Mouse (Mus musculus) v-Abl transformed pro-B cells (cell line): ENCODE data around the gene 1700025G04Rik.

Experiments
- in situ Hi-C, 2 experiments: fragments of 400-800 bp; cut with MboI; formaldehyde crosslinking; loops; one replicate each; pipeline ENCODE4 v1.15.1; 2025; ENCODE audit not compliant: unreplicated experiment in 2 of 2

The 1700025G04Rik gene

DNA sequence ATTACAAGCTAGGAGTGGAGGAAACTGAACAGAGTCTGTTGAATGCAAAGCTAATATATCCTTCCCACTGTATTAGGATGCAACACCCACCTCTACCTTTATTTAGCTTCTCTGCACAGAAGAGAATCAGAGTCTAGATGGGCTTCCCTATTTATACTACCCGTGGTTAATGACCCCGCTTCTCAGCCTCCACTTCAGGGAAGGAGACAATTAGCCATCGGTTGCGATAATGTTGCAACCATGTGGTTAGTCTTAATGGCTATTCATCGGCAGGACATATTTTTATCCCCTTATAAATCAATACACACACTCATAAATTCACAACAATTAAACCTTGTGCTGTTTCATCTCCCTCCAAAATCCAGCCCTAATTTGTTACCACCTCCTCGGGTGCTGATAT, 9.7 kb downstream of the 1700025G04Rik start:
- in situ Hi-C loops, result loop anchor here in 1 of 2 experiments (25.0 kb wide), 1 partner anchor 207 kb away; no protein-coding TSS in a partner anchor

DNA sequence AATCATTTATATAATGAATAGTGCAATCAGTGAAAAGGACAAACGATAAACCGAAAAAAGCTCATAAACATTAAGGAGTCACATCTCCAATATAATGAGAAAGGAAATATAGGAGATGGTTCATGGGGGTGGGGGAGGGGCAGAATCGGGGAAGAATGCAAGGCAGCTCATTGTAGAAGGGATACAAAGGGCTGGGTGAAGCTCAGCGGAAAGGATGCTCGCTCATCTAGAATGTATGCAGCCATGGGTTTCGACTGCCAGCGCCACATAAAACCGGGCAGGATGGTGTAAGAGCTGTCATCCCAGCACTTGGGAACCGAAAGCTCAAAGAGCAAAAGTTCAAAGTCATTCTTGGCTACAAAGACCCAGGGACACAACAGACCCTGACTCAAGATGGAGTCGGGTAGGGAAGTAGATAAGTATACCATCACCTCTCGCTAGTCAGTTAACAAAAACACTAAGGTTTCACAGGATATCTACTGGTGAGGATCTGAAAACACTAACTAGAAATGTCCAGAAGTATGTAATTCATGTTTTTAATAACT, 12.7 kb downstream of the 1700025G04Rik start:
- in situ Hi-C loops, result loop anchor here in 1 of 2 experiments (25.0 kb wide), 1 partner anchor 210 kb away; no protein-coding TSS in a partner anchor

DNA sequence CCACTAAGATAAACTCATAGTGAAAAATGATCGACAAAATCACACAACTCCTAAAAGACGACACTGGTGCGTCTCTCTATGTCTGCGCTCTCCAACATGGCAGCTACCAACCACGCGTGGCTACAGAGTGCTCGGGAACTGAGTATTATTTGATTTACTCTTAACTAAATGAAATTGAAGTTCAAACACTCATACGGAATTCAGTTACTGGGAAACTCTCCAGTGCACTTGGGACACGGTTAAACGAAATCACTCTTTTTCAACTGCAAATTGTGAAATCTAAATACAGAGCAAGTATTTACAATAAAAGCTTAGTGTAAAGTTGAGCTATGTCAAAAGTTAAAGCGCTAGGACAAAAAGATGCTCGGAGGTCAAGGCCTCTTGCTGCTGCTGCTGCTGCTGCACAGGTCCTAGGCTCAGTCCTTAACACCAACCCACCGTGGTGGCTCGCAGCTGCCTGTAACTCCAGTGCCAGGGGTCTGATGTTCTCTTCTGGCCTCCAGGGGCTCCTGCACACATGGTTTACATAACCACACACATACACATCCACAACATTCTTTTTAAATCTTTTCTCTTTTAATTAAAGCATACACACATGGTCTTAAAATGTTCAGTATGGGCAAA, 13.6 kb downstream of the 1700025G04Rik start:
- in situ Hi-C loops, result loop anchor here in 1 of 2 experiments (25.0 kb wide), 1 partner anchor 211 kb away; no protein-coding TSS in a partner anchor

- in situ Hi-C loops, result loop anchor here in 1 of 2 experiments (25.0 kb wide), 1 partner anchor 212 kb away; no protein-coding TSS in a partner anchor
Observed at GRCm38 (mm10) chr1:152075725-152076124, 14.2 kb downstream of the 1700025G04Rik start.

DNA sequence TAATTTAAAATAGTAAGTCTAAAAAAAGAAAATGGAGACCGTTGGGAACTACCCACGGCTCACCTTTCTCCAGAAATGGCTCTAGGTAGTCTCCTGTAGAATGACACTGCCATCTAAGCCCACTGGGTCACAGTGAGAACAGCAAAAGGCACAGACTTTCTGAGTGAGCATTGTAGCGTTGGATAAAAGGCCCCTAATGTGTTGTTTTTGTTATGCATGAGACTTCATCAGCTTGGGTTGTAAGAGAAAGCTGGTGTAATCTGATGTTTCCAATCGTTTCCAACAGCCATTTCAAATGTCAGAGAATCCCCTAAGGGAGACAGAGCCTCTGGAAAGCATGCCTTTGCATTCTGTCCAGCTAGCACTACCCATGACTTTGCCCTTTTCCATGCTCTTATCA, 19.5 kb downstream of the 1700025G04Rik start:
- in situ Hi-C loops, result no loop called here

DNA sequence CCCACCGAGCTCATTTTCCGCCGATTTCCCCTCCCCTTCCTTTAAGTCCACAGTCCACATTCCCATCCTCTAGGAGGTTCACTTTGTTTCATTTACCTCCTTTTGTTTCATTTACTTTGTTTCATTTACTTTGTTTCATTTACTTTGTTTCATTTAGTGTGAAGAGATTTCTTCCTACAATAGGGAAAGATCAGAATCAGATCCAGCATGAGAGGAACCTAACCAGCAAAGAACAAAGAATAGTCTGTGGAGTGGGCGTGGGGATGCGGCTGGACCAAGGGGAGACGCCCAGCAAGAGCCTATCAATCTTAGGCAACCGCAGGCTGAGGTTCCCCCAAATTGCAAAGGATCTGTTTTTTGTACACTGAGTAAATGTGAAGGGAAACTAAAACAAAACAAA, 20.2 kb downstream of the 1700025G04Rik start:
- in situ Hi-C loops, result no loop called here

- in situ Hi-C loops, result no loop called here
Observed at GRCm38 (mm10) chr1:152067919-152068318, 22.0 kb downstream of the 1700025G04Rik start.

GRCm38 (mm10) chr1:152065527-152065926, 24.4 kb downstream of the 1700025G04Rik start:
- in situ Hi-C loops, result no loop called here

DNA sequence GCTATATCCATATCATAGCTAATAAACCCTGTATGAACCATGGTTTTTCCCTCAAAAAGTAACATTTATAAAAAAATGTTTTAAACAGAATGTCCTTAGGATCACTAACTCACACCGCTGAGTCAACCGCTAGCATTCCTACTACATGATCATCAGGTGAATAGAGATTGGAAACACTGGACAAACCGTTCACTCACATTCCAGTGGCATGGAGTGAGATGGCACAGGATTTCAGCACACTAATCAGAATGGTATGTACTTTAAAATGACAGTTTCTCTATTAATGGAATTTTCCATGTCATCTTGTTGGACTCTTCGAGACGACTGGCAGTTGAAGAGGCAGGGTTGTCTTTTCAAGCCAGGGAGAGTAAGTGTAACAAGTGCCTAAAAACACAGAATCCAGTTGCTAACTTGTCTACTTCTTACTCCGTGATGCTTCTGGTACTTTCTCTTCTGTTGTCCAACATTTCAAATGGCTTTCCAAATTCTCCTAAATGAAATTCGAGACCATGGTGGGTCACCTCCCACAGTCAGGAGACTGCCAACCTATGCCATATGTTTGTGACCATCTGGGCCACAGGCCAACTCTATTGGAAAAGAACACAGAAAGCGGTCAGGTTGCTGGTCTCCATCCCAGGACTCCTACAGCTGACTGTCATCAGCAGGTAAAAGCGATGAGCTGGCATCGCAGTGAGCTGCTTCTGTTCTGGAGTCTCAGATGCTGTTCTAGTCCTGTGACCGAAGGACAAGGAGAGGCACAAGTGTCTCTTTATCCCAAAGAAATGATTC, 26.4 kb downstream of the 1700025G04Rik start:
- in situ Hi-C loops, result no loop called here

GRCm38 (mm10) chr1:152061745-152062144, 28.2 kb downstream of the 1700025G04Rik start:
- in situ Hi-C loops, result no loop called here

- in situ Hi-C loops, result no loop called here
Observed at GRCm38 (mm10) chr1:152060265-152060664, 29.7 kb downstream of the 1700025G04Rik start.

DNA sequence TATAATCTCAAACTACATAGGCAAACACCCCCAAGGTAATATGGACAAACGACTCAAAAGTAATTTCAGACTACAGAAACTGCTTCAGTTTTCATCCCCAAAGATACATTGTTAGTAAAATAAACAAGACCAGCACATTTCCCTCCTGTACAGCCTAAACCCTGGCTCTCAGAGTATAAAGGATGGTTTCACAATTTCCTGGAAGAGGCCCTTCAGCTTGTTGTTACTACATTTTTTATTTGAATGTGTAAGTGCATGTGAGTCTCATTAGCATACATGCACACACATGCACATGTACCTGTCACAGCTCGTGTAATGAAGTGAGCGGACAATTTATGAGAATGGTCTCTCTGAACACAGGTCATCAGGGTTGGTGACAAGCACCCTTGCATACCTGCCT, 31.1 kb downstream of the 1700025G04Rik start:
- in situ Hi-C loops, result no loop called here

DNA sequence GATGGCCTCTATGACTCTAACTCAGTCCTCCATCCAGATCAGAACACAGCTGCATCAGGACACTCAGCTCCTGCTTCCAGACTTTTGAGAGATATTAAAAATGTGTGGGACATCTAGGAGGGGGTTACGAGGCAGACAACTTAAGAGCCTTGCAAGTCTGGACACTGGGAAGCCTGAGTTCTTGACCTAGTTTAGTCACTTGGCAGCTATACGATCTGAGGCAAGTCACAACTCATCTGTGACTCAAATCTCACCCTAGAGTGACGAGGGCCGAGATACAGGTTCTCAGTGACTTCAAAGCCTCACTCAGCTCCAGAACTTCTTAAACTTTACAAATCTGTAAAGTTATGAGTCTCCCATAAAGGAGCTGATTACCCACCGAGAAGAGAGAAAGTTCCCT, 36.8 kb downstream of the 1700025G04Rik start:
- in situ Hi-C loops, result no loop called here

DNA sequence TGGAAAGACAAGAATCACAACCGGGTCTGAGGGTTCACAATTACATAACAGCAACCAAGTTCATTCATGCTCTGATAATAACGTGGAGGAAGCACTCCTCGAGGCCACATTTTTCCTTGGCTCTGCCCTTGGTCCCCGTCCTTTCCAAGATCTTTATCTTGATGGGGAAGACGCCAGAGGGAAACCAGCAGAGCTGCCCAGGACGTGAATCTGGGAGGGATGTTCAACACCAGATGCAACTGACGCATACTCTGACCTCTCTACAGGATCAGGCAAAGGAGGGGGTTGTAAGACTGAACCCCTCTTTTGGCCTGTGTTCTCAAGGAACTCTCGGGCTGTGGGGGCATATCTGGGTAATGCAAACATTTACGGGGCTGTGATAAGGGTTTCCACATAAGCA, 38.1 kb downstream of the 1700025G04Rik start:
- in situ Hi-C loops, result no loop called here

GRCm38 (mm10) chr1:152050037-152050436, 39.9 kb downstream of the 1700025G04Rik start:
- in situ Hi-C loops, result no loop called here

- in situ Hi-C loops, result no loop called here
Observed at GRCm38 (mm10) chr1:152048291-152048690, 41.6 kb downstream of the 1700025G04Rik start.

GRCm38 (mm10) chr1:152047416-152047815, 42.5 kb downstream of the 1700025G04Rik start:
- in situ Hi-C loops, result no loop called here

- in situ Hi-C loops, result no loop called here
Observed at GRCm38 (mm10) chr1:152043453-152043852, 46.5 kb downstream of the 1700025G04Rik start.

DNA sequence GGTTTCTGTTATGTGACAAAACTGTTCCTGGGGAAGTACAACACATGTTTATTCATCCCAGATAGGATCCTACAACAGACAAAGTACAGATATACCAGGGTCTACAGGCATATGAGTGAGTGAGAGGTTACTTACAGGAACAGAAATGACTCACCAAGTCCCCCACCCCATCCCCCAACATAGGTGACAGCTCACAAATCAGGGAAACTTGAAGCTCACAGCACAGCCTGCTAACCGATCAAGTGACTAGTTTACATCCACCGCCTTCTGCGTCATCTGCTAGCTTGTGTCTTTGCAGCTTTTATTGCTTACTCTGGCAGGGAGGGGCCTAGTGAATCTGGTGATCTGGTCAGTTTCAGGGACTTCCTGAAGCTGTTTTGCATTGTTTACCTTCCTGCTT, 47.5 kb downstream of the 1700025G04Rik start:
- in situ Hi-C loops, result no loop called here

DNA sequence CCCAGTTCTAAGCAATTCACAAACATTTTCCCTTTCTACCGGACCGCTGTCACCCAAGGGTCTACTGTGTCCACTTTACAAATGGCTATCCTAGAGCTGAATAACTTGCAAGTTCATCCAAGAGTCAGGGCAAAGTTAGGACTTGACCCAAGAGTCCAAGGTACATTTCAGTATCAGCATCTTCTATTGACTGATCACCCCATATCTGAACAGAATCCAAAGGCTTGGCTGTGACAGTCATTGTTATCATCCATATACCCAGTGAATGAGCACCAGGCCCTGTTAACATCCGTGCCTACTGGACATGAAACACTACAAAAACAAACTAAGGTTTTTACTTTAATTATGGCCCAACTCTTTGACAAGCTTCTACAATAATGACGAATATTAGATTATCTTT, 48.9 kb downstream of the 1700025G04Rik start:
- in situ Hi-C loops, result no loop called here

DNA sequence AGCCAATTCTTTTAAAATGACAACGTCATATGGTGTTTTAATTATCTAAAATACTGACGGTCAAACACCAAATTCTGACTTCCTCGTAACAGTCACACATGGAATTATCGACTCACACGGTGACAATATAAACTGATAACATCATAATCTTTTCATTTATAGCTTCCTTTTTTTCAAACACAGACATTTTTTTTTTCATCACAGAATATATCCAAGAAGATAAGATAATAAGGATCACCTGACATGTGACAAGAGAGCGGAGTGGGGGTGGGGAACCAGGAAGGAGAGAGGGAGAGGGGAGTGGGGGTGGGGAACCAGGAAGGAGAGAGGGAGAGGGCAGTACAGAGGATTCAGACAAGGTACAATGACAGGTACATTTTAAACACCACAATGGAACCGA, 49.9 kb downstream of the 1700025G04Rik start:
- in situ Hi-C loops, result no loop called here
